Mouse (Mus musculus) kidney, adult 2 months (tissue): ENCODE measurements at regions not wholly inside any gene's neighbourhood (a gene's known extent, or its start where the extent isn't known, plus 50 kb on each side); places are given as distances from the start of the nearest gene placed in this dataset.

Experiments
- CTCF ChIP-seq: fragments of 200-500 bp; conservative IDR thresholded peaks from 2 replicates; pipeline ENCODE4 v1.5.1; 2011; ENCODE audit warnings: low read depth, mild to moderate bottlenecking, control low read depth, low read length, moderate library complexity, mixed read lengths; ENCODE audit not compliant: insufficient read depth, insufficient read length
- POLR2A ChIP-seq: fragments of 200-500 bp; IDR thresholded peaks from one replicate; pipeline ENCODE4 v1.6.1; 2011; ENCODE audit warnings: low read depth, low read length, control low read depth

DNA sequence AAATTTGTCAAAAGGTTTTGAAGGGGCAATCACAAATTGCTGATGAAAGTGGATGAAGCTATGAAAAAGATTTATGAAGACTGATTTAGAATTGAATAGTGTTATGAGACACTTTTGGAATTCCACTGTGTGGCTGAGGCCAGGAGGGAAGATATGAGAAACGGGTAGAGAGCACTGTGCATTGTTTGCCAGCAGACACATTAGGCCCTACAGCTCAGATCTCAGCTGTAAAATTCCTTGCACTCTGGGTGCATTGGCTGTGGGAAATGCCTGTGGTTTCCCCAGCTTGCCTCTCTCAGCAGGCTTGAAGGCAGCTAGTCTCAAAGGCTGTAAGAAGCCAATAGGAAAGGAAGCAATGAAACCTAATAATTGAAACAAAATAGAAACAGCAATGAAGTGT lies 444.3 kb downstream of the Bckdhb start:
- TF ChIP-seq CTCF (no peak), POLR2A (no peak)
